Mouse (Mus musculus) heart, embryonic 12.5 days (tissue): ENCODE data around the gene Cux1. TPM values are rescaled to one million over a fixed set of nuclear protein-coding genes. Genes with fewer than 3 reads are reported as not detected.

Source experiments
- ATAC-seq: fragments of 200-750 bp; cut with Nextera tagmentation; 2 replicates; pipeline ENCODE4 v1.8.0; 2017; ENCODE audit warnings: moderate TSS enrichment, moderate library complexity; ENCODE audit not compliant: insufficient number of reproducible peaks, low FRiP score
- H3K27ac ChIP-seq: fragments of 300-500 bp; sonication (generic); 2 replicates; pipeline ENCODE4 v1.5.1; 2016; ENCODE audit warnings: mild to moderate bottlenecking, moderate library complexity; ENCODE audit not compliant: poor library complexity, severe bottlenecking
- H3K27me3 ChIP-seq: fragments of 300-500 bp; sonication (generic); replicated peaks from 2 replicates; pipeline ENCODE4 v1.6.1; 2016; ENCODE audit warnings: mild to moderate bottlenecking, moderate library complexity
- H3K36me3 ChIP-seq: fragments of 300-500 bp; sonication (generic); 2 replicates; pipeline ENCODE4 v1.6.1; 2016; ENCODE audit warnings: mild to moderate bottlenecking, moderate library complexity
- H3K4me1 ChIP-seq: fragments of 300-500 bp; sonication (generic); replicated peaks from 2 replicates; pipeline ENCODE4 v1.6.1; 2016; ENCODE audit warnings: mild to moderate bottlenecking
- H3K4me2 ChIP-seq: fragments of 300-500 bp; sonication (generic); 2 replicates; pipeline ENCODE4 v1.6.1; 2016; ENCODE audit warnings: mild to moderate bottlenecking, moderate library complexity
- H3K4me3 ChIP-seq: fragments of 300-500 bp; sonication (generic); 2 replicates; pipeline ENCODE4 v1.5.1; 2016; ENCODE audit warnings: mild to moderate bottlenecking
- H3K9ac ChIP-seq: fragments of 300-500 bp; sonication (generic); 2 replicates; pipeline ENCODE4 v1.6.1; 2016; ENCODE audit warnings: mild to moderate bottlenecking, moderate library complexity
- H3K9me3 ChIP-seq: fragments of 300-500 bp; sonication (generic); replicated peaks from 2 replicates; pipeline ENCODE4 v1.6.1; 2016; ENCODE audit warnings: mild to moderate bottlenecking, moderate library complexity
- WGBS: fragments of 180-500 bp; shearing (Covaris S2); methylation state at CpG from one replicate; pipeline ENCODE4 v1.1.7; 2016; 5-methylcytosine and 5-hydroxymethylcytosine counted together
- polyA plus RNA-seq: library from polyadenylated mRNA; unstranded; fragments of >200 nt; fragmentation: Nextera tagmentation; extraction: Ambion mirVana; gene quantifications from 2 replicates; pipeline ENCODE4 v1.2.1, GENCODE M21; 2016

Cux1 gene
- polyA plus RNA-seq, 1 experiment from 2014 or later: 81.0 TPM

DNA sequence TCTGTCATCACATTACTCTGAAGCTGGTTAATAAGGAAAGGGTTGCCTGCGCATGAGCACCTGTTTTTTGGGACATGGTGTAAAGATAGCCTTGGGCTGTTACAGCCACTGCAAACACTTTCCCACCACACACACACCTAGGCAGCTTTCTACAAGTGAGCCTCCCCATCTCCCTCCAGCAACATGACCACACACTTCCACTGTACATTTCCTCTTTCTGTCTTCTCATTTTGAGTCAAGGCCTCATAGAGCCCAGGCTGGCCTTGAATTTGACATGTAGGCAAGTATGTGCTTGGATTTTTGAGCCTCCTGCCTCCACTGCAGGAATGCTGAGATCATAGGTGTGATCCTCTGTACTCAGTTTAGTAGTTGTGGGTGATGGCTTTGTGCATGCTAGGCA, 170.6 kb downstream of the Cux1 start:
- no peak overlapping the region for H3K4me2 ChIP-seq
- peaks cover 4% of the 10 kb centered on the region; the same call in 1 of the 2 replicates for H3K36me3 ChIP-seq
- H3K27me3 ChIP-seq: no peaks in the 10 kb centered on the region
- no peak for ATAC-seq
- H3K27ac ChIP-seq: no peak overlapping the region
- 93% methylated on average over 1 of the region's 1 CpGs for WGBS
- H3K9me3 ChIP-seq: no peaks in the 10 kb centered on the region
- no peak overlapping the region for H3K4me3 ChIP-seq
- H3K4me1 ChIP-seq: peaks cover 47% of the 10 kb centered on the region
- H3K9ac ChIP-seq: no peak overlapping the region

DNA sequence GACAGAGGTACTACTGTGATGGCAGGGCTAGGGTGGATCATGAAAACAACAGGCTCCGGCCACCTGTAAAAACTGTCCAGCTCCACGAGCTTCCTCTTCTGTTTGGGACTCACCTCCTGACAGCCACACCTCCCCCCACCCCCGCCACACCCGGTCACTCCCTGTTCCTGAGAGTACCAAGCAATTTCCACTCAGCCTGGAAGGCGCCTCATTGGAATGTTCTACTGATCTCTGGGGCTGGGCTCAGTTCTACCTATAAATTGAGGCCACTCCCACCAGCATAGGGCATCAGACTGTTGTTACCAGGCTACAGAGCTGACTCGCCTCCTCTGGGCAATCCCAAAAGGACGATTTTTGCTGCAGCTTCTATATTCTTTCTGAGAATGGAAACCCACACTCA, 171.0 kb downstream of the Cux1 start:
- Histone ChIP-seq H3K9ac (no peak overlapping the region), H3K4me1 (peaks cover 47% of the 10 kb centered on the region), H3K4me2 (no peak overlapping the region), H3K9me3 (no peaks in the 10 kb centered on the region), H3K27me3 (no peaks in the 10 kb centered on the region), H3K4me3 (no peak overlapping the region), H3K27ac (0 out of 2 replicates have a peak overlapping the region, but pooled peaks have one; percentile 42), H3K36me3 (peaks cover 7% of the 10 kb centered on the region; the same call in 1 of the 2 replicates)
- WGBS: 73% methylated on average over 7 of the region's 7 CpGs
- peak; percentile 46; the same call in 1 of the 2 replicates for ATAC-seq

DNA sequence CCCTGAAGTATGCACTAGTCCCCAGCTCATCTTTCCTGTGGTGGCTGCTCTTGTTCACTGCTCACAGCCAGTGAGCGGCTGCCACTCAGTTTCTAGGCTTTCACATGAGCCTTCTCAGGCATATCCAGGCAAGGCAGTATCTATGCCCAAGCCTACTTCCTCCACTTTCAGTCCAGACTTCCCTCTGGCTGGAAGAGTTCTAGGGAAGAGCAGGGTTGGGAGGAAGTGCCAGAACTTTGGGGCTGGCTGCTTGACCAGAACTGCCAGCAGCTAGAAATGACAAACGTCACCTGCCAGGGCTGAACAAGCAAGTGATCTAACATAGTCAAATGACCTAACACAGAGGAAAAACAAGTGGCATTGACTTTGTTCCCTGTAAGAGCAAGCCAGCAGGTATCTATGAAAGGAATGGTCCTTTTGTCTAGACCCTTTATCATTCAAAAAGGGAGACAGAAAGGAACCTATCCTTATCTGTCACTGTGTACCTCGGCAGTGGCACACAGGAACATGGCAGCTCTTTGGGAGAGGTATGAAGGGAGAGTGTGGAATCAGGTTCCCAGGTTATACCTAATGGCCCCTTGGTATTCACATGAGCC, 171.6 kb downstream of the Cux1 start:
- H3K4me1 ChIP-seq: peaks cover 47% of the 10 kb centered on the region
- 56% methylated on average over 3 of the region's 3 CpGs for WGBS
- ATAC-seq: no peak
- peak overlapping the region; percentile 42 for H3K27ac ChIP-seq
- H3K9ac ChIP-seq: no peak overlapping the region
- peaks cover 12% of the 10 kb centered on the region; the same call in 1 of the 2 replicates for H3K36me3 ChIP-seq
- no peak overlapping the region for H3K4me3 ChIP-seq
- no peaks in the 10 kb centered on the region for H3K27me3 ChIP-seq
- no peak overlapping the region for H3K4me2 ChIP-seq
- H3K9me3 ChIP-seq: no peaks in the 10 kb centered on the region

GRCm38 (mm10) chr5:136394517-136395212, 172.6 kb downstream of the Cux1 start:
- ATAC-seq: no peak
- Histone ChIP-seq H3K27me3 (no peaks in the 10 kb centered on the region), H3K27ac (peak overlapping the region; percentile 42), H3K9ac (no peak overlapping the region), H3K4me3 (no peak overlapping the region), H3K4me2 (no peak overlapping the region), H3K4me1 (peaks cover 47% of the 10 kb centered on the region), H3K36me3 (peaks cover 14% of the 10 kb centered on the region; the same call in 1 of the 2 replicates), H3K9me3 (no peaks in the 10 kb centered on the region)
- WGBS: 63% methylated on average over 6 of the region's 6 CpGs

DNA sequence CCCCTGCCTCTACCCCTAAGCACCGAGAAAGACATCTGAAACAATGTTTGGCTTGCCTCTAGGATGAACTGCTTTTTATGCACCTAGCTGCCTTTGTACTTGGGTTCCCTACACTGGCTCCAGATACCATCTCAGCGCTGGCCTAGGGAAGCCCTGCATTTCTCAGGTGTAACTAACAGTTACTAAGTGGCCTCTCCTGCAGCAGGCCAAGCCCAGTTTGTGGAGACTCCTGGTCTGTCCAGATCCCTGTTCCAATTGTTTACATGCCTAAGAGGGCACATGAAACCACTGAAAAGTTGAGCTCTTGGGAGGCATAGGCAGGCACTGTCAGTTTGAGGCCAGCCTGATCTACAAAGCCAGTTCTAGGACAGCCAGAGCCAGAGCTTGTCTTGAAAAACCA, 173.7 kb downstream of the Cux1 start:
- ATAC-seq: no peak
- Histone ChIP-seq H3K9me3 (no peaks in the 10 kb centered on the region), H3K36me3 (peaks cover 14% of the 10 kb centered on the region; the same call in 1 of the 2 replicates), H3K4me1 (peaks cover 52% of the 10 kb centered on the region), H3K4me2 (no peak overlapping the region), H3K4me3 (no peak overlapping the region), H3K27me3 (no peaks in the 10 kb centered on the region), H3K27ac (no peak overlapping the region), H3K9ac (no peak overlapping the region)
- 85% methylated on average over 2 of the region's 2 CpGs for WGBS

DNA sequence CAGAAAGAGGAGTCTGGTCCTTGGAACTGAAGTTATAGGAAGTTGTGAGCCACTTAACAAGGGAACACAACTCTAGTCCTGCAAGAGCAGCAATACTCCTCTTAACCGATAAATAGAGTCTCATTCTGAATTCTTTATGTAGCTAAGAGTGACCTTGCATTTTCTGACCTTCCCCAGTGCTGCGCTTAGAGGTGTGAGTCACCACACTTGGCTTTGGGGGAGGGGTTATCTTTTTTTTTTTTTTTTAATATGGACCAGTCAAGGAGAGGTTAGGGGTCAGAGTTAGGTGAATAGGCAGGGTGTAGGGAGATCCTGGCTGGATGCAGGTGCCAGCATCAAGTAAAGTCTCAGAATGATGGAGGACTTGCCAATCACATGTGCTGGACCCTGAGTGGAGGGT, 180.5 kb downstream of the Cux1 start:
- Histone ChIP-seq H3K36me3 (peaks cover 14% of the 10 kb centered on the region; the same call in 1 of the 2 replicates), H3K4me2 (no peak overlapping the region), H3K27ac (peak overlapping the region; percentile 26; the same call in 1 of the 2 replicates), H3K27me3 (no peaks in the 10 kb centered on the region), H3K9me3 (no peaks in the 10 kb centered on the region), H3K9ac (no peak overlapping the region), H3K4me1 (peaks cover 27% of the 10 kb centered on the region), H3K4me3 (no peak overlapping the region)
- 57% methylated on average over 2 of the region's 2 CpGs for WGBS
- no peak for ATAC-seq

GRCm38 (mm10) chr5:136385161-136385560, 182.1 kb downstream of the Cux1 start:
- Histone ChIP-seq H3K27ac (no peak overlapping the region), H3K36me3 (peaks cover 7% of the 10 kb centered on the region; the same call in 1 of the 2 replicates), H3K4me3 (no peak overlapping the region), H3K4me1 (peaks cover 29% of the 10 kb centered on the region), H3K9me3 (no peaks in the 10 kb centered on the region), H3K9ac (no peak overlapping the region), H3K4me2 (no peak overlapping the region), H3K27me3 (no peaks in the 10 kb centered on the region)
- no peak for ATAC-seq
- 88% methylated on average over 3 of the region's 3 CpGs for WGBS

DNA sequence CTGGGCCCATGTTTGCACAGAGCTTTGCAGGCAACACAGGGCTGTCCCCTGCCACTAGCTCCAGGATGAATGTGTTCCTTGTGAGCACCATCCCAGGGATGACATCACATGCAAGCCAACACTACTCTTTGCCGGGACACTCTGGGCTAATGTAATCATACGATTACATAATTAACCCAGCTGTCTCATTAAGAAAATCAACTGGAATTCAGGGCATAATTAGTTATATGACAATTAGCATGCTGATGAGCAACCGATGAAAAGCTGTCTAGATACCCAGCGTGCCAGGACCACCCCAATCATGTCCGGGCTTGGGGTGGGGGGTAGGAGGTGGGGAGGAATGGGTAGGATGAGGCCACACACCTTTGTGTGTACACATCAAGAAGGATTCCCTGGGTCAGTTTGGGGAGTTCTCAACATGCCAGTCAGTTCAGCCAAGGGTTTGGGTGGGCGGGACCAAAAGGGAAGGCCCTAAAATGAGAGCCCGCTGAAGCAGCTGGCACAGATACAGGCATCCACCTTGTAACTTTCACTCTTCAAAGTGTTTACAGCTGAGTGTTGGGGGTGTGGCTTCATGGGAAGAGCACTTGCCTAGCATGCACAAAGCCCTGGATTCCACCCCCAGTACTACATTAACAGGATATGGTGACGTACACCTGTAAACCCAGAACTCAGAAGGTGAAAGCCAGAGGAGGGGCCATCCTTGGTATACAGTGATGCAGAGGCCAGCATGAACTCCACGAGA, 184.9 kb downstream of the Cux1 start:
- Histone ChIP-seq H3K27ac (peak overlapping the region; percentile 16; the same call in 1 of the 2 replicates), H3K4me3 (no peak overlapping the region), H3K36me3 (peaks cover 14% of the 10 kb centered on the region; the same call in 1 of the 2 replicates), H3K4me1 (peaks cover 18% of the 10 kb centered on the region), H3K9ac (no peak overlapping the region), H3K4me2 (no peak overlapping the region), H3K9me3 (no peaks in the 10 kb centered on the region), H3K27me3 (no peaks in the 10 kb centered on the region)
- 90% methylated on average over 9 of the region's 9 CpGs for WGBS
- ATAC-seq: no peak

DNA sequence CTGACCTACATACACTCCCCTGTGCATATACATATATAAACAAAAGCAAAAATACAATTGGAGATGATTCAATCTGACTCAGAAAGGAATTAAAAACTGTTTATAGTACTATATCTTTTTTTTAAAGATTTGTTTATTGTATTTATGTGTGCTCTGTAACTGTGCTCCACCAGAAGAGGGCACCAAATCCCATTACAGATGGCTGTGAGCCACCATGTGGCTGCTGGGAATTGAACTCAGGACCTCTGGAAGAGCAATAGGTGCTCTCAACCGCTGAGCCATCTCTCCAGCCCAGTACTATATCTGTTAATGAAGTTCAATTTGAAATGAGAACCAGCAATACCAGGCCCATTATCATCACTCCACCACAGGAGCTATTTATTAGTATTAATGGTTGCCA, 187.9 kb downstream of the Cux1 start:
- H3K4me1 ChIP-seq: peaks cover 34% of the 10 kb centered on the region
- peaks cover 14% of the 10 kb centered on the region; the same call in 1 of the 2 replicates for H3K36me3 ChIP-seq
- no peak overlapping the region for H3K4me3 ChIP-seq
- no peak overlapping the region for H3K27ac ChIP-seq
- no peaks in the 10 kb centered on the region for H3K9me3 ChIP-seq
- WGBS: 78% methylated on average over 1 of the region's 1 CpGs
- ATAC-seq: no peak
- H3K4me2 ChIP-seq: no peak overlapping the region
- H3K27me3 ChIP-seq: no peaks in the 10 kb centered on the region
- H3K9ac ChIP-seq: no peak overlapping the region

DNA sequence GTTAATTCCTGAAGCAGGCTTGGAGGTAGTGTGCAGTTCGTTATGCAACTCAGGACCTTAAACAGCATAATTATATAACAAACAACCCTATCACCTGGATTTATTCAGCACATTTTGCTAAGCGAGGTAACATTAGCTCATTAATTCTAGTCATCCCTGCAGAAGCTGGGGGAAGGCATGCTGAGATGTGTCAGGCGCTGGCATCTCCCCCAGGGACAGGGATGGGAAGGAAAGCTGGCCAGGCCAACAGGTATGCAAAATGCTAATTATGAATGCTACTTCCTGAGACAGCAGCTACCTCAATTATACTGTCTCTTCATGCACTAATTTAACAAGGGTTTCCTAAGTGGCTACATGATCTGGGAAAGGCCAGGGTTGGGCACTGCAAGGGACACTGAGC, 190.2 kb downstream of the Cux1 start:
- Histone ChIP-seq H3K36me3 (peaks cover 10% of the 10 kb centered on the region; the same call in 1 of the 2 replicates), H3K9me3 (no peaks in the 10 kb centered on the region), H3K9ac (no peak overlapping the region), H3K4me2 (no peak overlapping the region), H3K27me3 (no peaks in the 10 kb centered on the region), H3K4me3 (no peak overlapping the region), H3K4me1 (peaks cover 37% of the 10 kb centered on the region), H3K27ac (no peak overlapping the region)
- 85% methylated on average over 3 of the region's 3 CpGs for WGBS
- ATAC-seq: no peak

DNA sequence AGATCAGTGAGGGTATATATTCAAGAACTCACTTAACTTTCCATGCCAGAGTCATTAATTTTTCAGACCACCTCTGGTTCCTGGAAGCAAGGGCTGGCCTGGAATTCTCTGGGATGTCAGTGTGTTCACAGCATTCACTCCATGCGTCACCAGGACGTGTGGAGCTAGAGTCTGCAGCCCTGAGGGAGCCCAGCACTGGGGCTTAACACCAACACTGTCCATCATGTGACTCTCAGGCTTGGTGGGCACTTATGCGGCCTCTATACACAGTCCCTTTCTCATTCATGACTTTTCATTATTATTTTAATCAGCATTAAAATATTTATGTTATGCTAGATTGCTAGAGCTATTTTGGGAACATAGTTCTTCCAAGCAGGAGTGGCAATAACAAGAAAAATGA, 191.9 kb downstream of the Cux1 start:
- Histone ChIP-seq H3K9me3 (no peaks in the 10 kb centered on the region), H3K4me2 (0 out of 2 replicates have a peak overlapping the region, but pooled peaks have one; percentile 4), H3K27ac (peak overlapping the region; percentile 76), H3K9ac (no peak overlapping the region), H3K4me3 (no peak overlapping the region), H3K36me3 (peaks cover 18% of the 10 kb centered on the region), H3K27me3 (no peaks in the 10 kb centered on the region), H3K4me1 (peaks cover 32% of the 10 kb centered on the region)
- peak; percentile 63; the same call in 1 of the 2 replicates for ATAC-seq
- 49% methylated on average over 3 of the region's 3 CpGs for WGBS
